Mouse (Mus musculus): ENCODE measurements at regions not wholly inside any gene's neighbourhood (a gene's known extent, or its start where the extent isn't known, plus 50 kb on each side); places are given as distances from the start of the nearest gene placed in this dataset.
A peak's percentile ranks its signal among the peaks of the same experiment; 100 is the strongest.

DNA sequence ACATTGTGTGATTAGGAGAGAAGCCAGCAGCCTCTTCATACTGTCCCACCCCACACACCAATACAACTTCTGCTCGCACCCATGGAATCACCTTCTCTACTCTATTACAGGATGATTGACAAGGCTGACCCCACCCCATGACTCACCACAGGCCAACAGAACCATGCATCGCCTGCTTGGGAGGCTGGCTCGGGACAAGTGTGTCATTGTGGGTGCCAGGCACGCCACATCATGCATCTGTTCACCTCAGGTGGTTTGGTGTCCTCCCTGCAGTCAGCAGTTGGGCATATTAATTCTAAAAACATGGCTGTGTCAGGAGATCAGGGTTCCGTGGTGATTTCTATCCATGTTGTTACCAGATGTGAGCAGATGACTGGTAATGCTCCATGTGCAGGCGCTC lies 215.3 kb upstream of the Sulf2 start:
- 86% methylated on average over 6 of the region's 6 CpGs for WGBS
- no peak overlapping the region for H3K9ac ChIP-seq
- no peak overlapping the region for H3K4me3 ChIP-seq (ENCODE audit: low read depth, low read length)
- no peak for TF ChIP-seq CTCF (IDR thresholded peaks at IDR 0.05; ENCODE audit: low read depth)
- DNase-seq = no peak
- H3K4me1 ChIP-seq (ENCODE audit: insufficient read depth) = no peaks in the 10 kb centered on the region
- no peak overlapping the region for H3K27ac ChIP-seq (ENCODE audit: low read depth, low read length)
- H3K4me2 ChIP-seq (ENCODE audit: low read depth) = no peak overlapping the region
- no peaks in the 10 kb centered on the region for H3K36me3 ChIP-seq (ENCODE audit: insufficient read depth)
- ATAC-seq = no peak
- H3K9me3 ChIP-seq (ENCODE audit: low read length) = 0 out of 2 replicates have a peak, but pooled peaks cover 4% of the 10 kb centered on the region
- H3K27me3 ChIP-seq (ENCODE audit: insufficient read depth, low read length) = no peaks in the 10 kb centered on the region

DNA sequence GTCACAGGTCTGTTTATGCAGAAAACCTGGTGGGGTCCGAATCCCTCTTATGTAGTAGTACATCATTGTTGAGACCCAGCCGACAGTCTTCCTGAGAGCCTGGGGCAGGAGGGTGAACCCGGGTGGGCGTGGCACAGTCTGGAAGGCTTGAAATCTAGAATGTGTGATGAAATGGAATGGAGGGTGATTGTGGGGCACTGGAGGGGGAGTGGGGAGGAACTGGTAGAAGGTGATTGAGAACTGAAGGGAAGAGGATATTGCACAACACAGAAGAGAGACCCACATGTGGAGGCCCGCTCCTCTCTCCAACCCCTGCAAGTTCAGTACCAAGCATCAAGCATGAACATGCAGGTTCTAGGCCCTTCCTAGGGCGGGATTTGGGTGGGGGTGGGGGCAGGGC lies 206.2 kb upstream of the Sulf2 start:
- Histone ChIP-seq H3K27ac (ENCODE audit: low read depth, low read length) (no peak overlapping the region), H3K4me1 (ENCODE audit: insufficient read depth) (no peaks in the 10 kb centered on the region; the same call in 1 of the 2 replicates), H3K27me3 (ENCODE audit: insufficient read depth, low read length) (peaks cover 11% of the 10 kb centered on the region), H3K4me2 (ENCODE audit: low read depth) (no peak overlapping the region), H3K9ac (no peak overlapping the region), H3K9me3 (ENCODE audit: low read length) (no peaks in the 10 kb centered on the region), H3K36me3 (ENCODE audit: insufficient read depth) (no peaks in the 10 kb centered on the region), H3K4me3 (ENCODE audit: low read depth, low read length) (no peak overlapping the region)
- WGBS = 91% methylated on average over 6 of the region's 6 CpGs
- ATAC-seq = no peak
- TF ChIP-seq CTCF (IDR thresholded peaks at IDR 0.05; ENCODE audit: low read depth) = no peak
- DNase-seq = no peak

DNA sequence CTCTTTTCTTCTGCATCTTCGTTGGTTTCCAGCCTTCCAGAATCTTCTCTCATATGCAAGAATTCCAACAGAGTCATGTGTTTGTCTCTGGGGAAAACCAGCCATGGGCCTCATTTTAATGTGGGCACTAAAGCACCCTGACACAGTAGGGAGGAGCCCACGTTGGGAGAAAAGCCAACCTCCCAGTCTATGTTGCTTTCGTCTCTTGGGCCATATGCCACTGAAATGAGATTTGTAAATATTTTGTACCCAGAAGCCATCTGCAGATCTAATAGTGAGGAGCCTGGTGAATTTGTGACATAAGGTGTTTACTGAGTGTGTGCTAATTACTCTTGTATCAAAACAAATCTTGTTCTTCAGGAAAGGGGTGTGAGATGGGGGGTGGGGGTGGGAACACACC lies 205.3 kb upstream of the Sulf2 start:
- peak; percentile 78 for DNase-seq
- no peaks in the 10 kb centered on the region for H3K36me3 ChIP-seq (ENCODE audit: insufficient read depth)
- no peaks in the 10 kb centered on the region; the same call in 1 of the 2 replicates for H3K4me1 ChIP-seq (ENCODE audit: insufficient read depth)
- 30% methylated on average over 3 of the region's 3 CpGs for WGBS
- peak; percentile 68 for ATAC-seq
- no peak overlapping the region for H3K4me2 ChIP-seq (ENCODE audit: low read depth)
- H3K27me3 ChIP-seq (ENCODE audit: insufficient read depth, low read length) = peaks cover 11% of the 10 kb centered on the region
- H3K9ac ChIP-seq = no peak overlapping the region
- no peak overlapping the region for H3K27ac ChIP-seq (ENCODE audit: low read depth, low read length)
- no peak overlapping the region for H3K4me3 ChIP-seq (ENCODE audit: low read depth, low read length)
- H3K9me3 ChIP-seq (ENCODE audit: low read length) = no peaks in the 10 kb centered on the region
- no peak for TF ChIP-seq CTCF (IDR thresholded peaks at IDR 0.05; ENCODE audit: low read depth)

DNA sequence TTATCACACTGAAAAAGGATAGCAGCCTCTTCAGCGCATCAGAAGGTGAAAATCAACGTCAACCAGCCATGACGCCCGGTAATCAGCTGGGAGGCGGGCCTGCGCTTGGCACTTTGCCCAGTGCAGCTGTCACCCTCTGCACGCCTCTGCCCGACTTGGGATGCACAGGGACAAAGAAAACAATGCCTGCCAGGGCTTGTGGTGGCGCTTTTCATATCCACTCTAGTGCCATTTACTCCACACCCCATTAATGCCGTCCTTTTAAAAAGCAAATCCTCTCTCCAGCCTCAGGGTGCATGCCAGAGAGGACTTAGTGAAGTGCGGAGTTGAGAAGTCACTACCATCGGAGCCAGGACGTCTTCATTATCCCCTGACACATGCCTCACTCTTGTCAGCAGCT lies 204.5 kb upstream of the Sulf2 start:
- Histone ChIP-seq H3K4me1 (ENCODE audit: insufficient read depth) (no peaks in the 10 kb centered on the region; the same call in 1 of the 2 replicates), H3K9ac (no peak overlapping the region), H3K36me3 (ENCODE audit: insufficient read depth) (no peaks in the 10 kb centered on the region), H3K27ac (ENCODE audit: low read depth, low read length) (peak overlapping the region; percentile 29; the same call in 1 of the 2 replicates), H3K4me3 (ENCODE audit: low read depth, low read length) (no peak overlapping the region), H3K9me3 (ENCODE audit: low read length) (no peaks in the 10 kb centered on the region), H3K4me2 (ENCODE audit: low read depth) (no peak overlapping the region), H3K27me3 (ENCODE audit: insufficient read depth, low read length) (peaks cover 16% of the 10 kb centered on the region)
- DNase-seq = peak; percentile 70
- TF ChIP-seq CTCF (IDR thresholded peaks at IDR 0.05; ENCODE audit: low read depth) = no peak
- 17% methylated on average over 13 of the region's 13 CpGs for WGBS
- peak; percentile 76 for ATAC-seq

DNA sequence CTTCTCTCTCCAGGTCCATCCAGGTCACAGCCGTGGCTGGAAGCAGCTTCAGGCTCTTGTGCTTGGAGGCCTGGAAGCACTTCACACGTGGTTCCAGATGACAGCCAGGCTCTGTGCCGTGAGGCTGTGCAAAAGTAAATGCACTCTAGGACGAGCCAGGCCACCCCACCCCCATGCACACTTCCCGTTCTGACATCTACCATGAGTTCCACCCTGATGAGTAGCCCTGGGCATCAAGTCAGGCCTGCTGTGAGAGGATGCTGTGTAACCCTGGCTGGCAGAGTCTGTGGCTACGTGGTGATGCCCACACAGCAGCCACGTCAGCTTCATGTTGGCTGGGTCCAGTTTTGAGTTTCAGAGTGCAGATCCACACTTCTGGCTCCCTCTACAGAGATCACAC lies 202.4 kb upstream of the Sulf2 start:
- ATAC-seq = no peak
- Histone ChIP-seq H3K36me3 (ENCODE audit: insufficient read depth) (no peaks in the 10 kb centered on the region), H3K27ac (ENCODE audit: low read depth, low read length) (no peak overlapping the region), H3K4me2 (ENCODE audit: low read depth) (no peak overlapping the region), H3K9ac (no peak overlapping the region), H3K27me3 (ENCODE audit: insufficient read depth, low read length) (peaks cover 16% of the 10 kb centered on the region), H3K4me3 (ENCODE audit: low read depth, low read length) (no peak overlapping the region), H3K4me1 (ENCODE audit: insufficient read depth) (peaks cover 5% of the 10 kb centered on the region), H3K9me3 (ENCODE audit: low read length) (no peaks in the 10 kb centered on the region)
- TF ChIP-seq CTCF (IDR thresholded peaks at IDR 0.05; ENCODE audit: low read depth) = no peak
- DNase-seq = no peak
- 76% methylated on average over 7 of the region's 7 CpGs for WGBS

DNA sequence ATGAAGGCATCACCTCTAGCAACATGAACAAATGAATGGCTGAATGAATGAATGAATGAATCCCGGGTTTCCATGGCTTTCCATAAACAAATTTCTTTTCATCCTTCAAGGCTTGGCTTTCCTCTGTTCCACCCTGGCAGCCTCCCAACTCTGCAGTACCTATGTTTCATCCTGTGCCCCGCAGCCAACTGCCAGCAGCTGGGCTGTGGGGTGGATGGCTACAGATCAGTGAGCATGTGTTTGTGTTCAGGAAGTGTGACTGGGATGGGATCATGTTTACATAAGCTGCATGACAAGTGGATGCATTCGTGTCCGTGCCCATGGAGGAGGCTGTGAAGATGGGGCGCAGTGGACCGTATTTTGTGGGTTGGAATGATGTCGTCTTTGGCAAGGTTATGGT lies 200.5 kb upstream of the Sulf2 start:
- WGBS = 48% methylated on average over 7 of the region's 7 CpGs
- no peaks in the 10 kb centered on the region for H3K36me3 ChIP-seq (ENCODE audit: insufficient read depth)
- H3K4me2 ChIP-seq (ENCODE audit: low read depth) = no peak overlapping the region
- H3K9me3 ChIP-seq (ENCODE audit: low read length) = no peaks in the 10 kb centered on the region
- H3K4me3 ChIP-seq (ENCODE audit: low read depth, low read length) = no peak overlapping the region
- H3K27ac ChIP-seq (ENCODE audit: low read depth, low read length) = no peak overlapping the region
- peaks cover 27% of the 10 kb centered on the region for H3K27me3 ChIP-seq (ENCODE audit: insufficient read depth, low read length)
- ATAC-seq (no peak), DNase-seq (no peak)
- H3K4me1 ChIP-seq (ENCODE audit: insufficient read depth) = peaks cover 5% of the 10 kb centered on the region
- no peak overlapping the region for H3K9ac ChIP-seq
- TF ChIP-seq CTCF (IDR thresholded peaks at IDR 0.05; ENCODE audit: low read depth) = no peak

DNA sequence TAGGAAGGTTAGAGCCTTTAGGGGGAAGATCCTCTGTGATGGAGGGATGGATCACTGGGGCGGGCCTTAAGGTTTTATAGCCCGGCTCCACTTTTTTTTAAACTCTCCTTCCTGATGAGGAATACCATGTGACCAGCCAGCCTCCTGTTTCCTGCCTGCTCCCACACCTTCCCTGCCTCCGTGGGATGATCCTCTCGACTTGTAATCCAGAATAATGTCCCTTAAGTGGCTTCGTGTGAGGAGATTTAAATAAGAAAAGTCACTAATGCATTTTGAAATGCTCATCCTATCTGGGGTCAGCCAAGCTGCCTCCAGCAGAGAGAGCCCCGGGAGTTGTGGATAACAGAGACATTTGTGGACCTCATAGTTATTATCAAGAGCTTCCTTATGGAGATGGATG lies 200.0 kb upstream of the Sulf2 start:
- WGBS = 67% methylated on average over 6 of the region's 6 CpGs
- H3K9me3 ChIP-seq (ENCODE audit: low read length) = no peaks in the 10 kb centered on the region
- no peak for ATAC-seq

DNA sequence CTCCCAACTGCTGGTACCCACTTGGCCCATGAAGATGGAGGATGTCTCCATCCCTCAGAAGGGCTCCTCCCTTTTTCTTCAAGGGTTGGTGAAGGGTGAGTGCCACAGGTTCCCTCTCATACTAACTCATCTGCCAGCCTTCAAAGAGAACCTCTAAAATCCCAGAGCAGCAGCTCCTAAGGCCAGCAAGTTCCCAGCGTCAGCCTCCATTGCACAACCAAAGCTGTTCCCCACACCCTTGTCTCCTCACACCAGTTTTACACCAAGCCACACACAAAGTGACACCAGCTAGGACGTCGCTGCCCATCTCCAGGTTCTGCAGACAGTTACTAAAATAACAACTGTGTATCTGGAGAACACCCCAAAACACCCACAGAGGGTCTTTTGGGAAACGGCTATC lies 198.9 kb upstream of the Sulf2 start:
- DNase-seq = no peak
- 93% methylated on average over 4 of the region's 4 CpGs for WGBS
- no peak for ATAC-seq
- Histone ChIP-seq H3K4me2 (ENCODE audit: low read depth) (no peak overlapping the region), H3K9me3 (ENCODE audit: low read length) (no peaks in the 10 kb centered on the region), H3K4me3 (ENCODE audit: low read depth, low read length) (no peak overlapping the region), H3K4me1 (ENCODE audit: insufficient read depth) (peaks cover 5% of the 10 kb centered on the region), H3K27ac (ENCODE audit: low read depth, low read length) (no peak overlapping the region), H3K36me3 (ENCODE audit: insufficient read depth) (no peaks in the 10 kb centered on the region), H3K27me3 (ENCODE audit: insufficient read depth, low read length) (peaks cover 29% of the 10 kb centered on the region), H3K9ac (no peak overlapping the region)
- no peak for TF ChIP-seq CTCF (IDR thresholded peaks at IDR 0.05; ENCODE audit: low read depth)

More for the DNA sequence above, 200.0 kb upstream of the Sulf2 start:
- Histone ChIP-seq H3K27me3 (ENCODE audit: insufficient read depth, low read length) (peaks cover 31% of the 10 kb centered on the region), H3K27ac (ENCODE audit: low read depth, low read length) (no peak overlapping the region), H3K9ac (no peak overlapping the region), H3K4me1 (ENCODE audit: insufficient read depth) (peaks cover 5% of the 10 kb centered on the region), H3K36me3 (ENCODE audit: insufficient read depth) (no peaks in the 10 kb centered on the region), H3K4me3 (ENCODE audit: low read depth, low read length) (no peak overlapping the region), H3K4me2 (ENCODE audit: low read depth) (no peak overlapping the region)
- DNase-seq = no peak
- TF ChIP-seq CTCF (IDR thresholded peaks at IDR 0.05; ENCODE audit: low read depth) = no peak

All from forebrain, postnatal 0 days (tissue).